Mouse (Mus musculus) heart, postnatal 0 days (tissue): Measurements from ENCODE around the gene Rundc3a. TPM values are rescaled to one million over a fixed set of nuclear protein-coding genes. Genes with fewer than 3 reads are reported as not detected.
A peak's percentile ranks its signal among the peaks of the same experiment; 100 is the strongest.

Experiments
- ATAC-seq: fragments of 200-750 bp; cut with Nextera tagmentation; 2 replicates; pipeline ENCODE4 v1.8.0; 2017; ENCODE audit warnings: low read depth, moderate number of reproducible peaks, moderate library complexity; ENCODE audit not compliant: insufficient read depth
- DNase-seq: peaks from one replicate; pipeline ENCODE4 v3.0.0-alpha.2; 2016; ENCODE audit warnings: low spot score
- H3K27ac ChIP-seq: fragments of 300-500 bp; sonication (generic); 2 replicates; pipeline ENCODE4 v1.5.1; 2014; ENCODE audit warnings: low read depth, mild to moderate bottlenecking
- H3K27me3 ChIP-seq: fragments of 300-500 bp; sonication (generic); 2 replicates; pipeline ENCODE4 v1.6.1; 2014; ENCODE audit warnings: low read length, mixed read lengths; ENCODE audit not compliant: control insufficient read depth, insufficient read depth
- H3K36me3 ChIP-seq: fragments of 300-500 bp; sonication (generic); replicated peaks from 2 replicates; pipeline ENCODE4 v1.6.1; 2014; ENCODE audit warnings: low read length, mixed read lengths; ENCODE audit not compliant: control insufficient read depth, insufficient read depth
- H3K4me1 ChIP-seq: fragments of 300-500 bp; sonication (generic); 2 replicates; pipeline ENCODE4 v1.6.1; 2014; ENCODE audit warnings: antibody characterized with exemption; ENCODE audit not compliant: control insufficient read depth, insufficient read depth
- H3K4me2 ChIP-seq: fragments of 300-500 bp; sonication (generic); 2 replicates; pipeline ENCODE4 v1.6.1; 2014; ENCODE audit warnings: low read depth, mild to moderate bottlenecking, low read length, moderate library complexity
- H3K4me3 ChIP-seq: fragments of 300-500 bp; sonication (generic); 2 replicates; pipeline ENCODE4 v1.5.1; 2014; ENCODE audit warnings: low read depth, low read length
- H3K9ac ChIP-seq: fragments of 300-500 bp; sonication (generic); replicated peaks from 2 replicates; pipeline ENCODE4 v1.6.1; 2014; ENCODE audit warnings: low read depth, low read length, mixed read lengths
- H3K9me3 ChIP-seq: fragments of 300-500 bp; sonication (generic); replicated peaks from 2 replicates; pipeline ENCODE4 v1.6.1; 2016; ENCODE audit warnings: low read length; ENCODE audit not compliant: control insufficient read depth
- CTCF ChIP-seq: IDR thresholded peaks from 2 replicates; pipeline ENCODE4 v1.5.1; 2016; ENCODE audit warnings: antibody characterized with exemption, control low read depth, low read depth
- EP300 ChIP-seq: IDR thresholded peaks from 2 replicates; pipeline ENCODE4 v1.6.1; 2016; ENCODE audit warnings: antibody characterized with exemption, low read depth
- WGBS: fragments of 180-500 bp; shearing (Covaris S2); extraction: QIAGEN DNeasy Blood & Tissue Kit; methylation state at CpG from one replicate; pipeline ENCODE4 v1.1.7; 2014; 5-methylcytosine and 5-hydroxymethylcytosine counted together
- polyA plus RNA-seq: library from polyadenylated mRNA; unstranded; fragments of >200 nt; fragmentation: Nextera tagmentation; extraction: Ambion mirVana; gene quantifications from 2 replicates; pipeline ENCODE4 v1.2.1, GENCODE M21; 2015
- total RNA-seq: library from RNA; depleted of rRNA; stranded (reverse); fragments of >200 nt; gene quantifications from 2 replicates; pipeline ENCODE4 v1.2.3, GENCODE M21; 2014; ENCODE audit warnings: low replicate concordance

Rundc3a gene
- total and polyA plus RNA-seq, 2 experiments from 2014 or later: 0.74 to 12.5 TPM

DNA sequence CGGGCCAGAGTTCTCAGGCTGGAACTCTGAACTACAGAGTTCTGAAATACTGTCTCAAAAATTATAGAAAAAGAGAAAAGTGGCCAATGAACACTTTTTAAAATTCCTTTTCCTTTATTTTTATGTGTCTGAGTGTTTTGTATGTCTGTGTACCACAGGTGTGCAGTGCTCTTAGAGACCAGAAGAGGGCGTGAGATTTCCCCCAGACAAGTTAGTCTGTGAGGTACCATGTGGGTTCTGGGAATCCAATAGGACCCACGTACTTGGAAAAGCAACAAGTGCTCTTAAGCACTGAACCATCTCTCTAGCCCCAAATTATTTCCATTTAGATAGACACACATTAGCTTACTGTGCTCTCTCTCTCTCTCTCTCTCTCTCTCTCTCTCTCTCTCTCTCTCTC, 48.2 kb downstream of the Rundc3a start:
- Histone ChIP-seq H3K4me1 (peaks cover 32% of the 10 kb centered on the region), H3K4me2 (no peak overlapping the region), H3K27me3 (no peaks in the 10 kb centered on the region), H3K27ac (no peak overlapping the region), H3K36me3 (peaks cover 23% of the 10 kb centered on the region), H3K9ac (no peak overlapping the region), H3K9me3 (no peaks in the 10 kb centered on the region), H3K4me3 (no peak overlapping the region)
- WGBS: 79% methylated on average over 3 of the region's 3 CpGs
- DNase-seq (no peak), ATAC-seq (no peak)
- TF ChIP-seq CTCF (peak; percentile 12; the same call in 1 of the 2 replicates), EP300 (no peak)

DNA sequence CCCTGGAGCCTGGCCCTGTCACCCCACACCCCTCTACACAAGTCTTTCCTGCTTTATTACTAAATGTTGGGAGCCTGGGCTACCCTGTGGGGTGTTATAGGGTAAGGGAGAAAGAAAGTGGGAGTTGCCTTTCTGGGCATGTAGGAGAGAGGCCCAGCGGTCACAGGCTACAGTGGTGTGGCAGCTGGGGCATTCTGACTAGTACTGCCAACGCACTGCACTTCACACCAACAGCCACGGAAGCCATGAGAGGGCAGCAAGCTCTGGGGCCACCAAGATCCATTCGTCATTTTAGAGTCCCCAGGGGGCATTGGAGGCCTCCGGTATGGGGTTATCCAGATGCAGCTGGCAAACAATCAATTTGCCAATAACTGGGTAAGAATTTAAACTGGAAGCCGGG, 48.9 kb downstream of the Rundc3a start:
- peak overlapping the region; percentile 40; the same call in 1 of the 2 replicates for H3K27ac ChIP-seq
- H3K4me1 ChIP-seq: peaks cover 33% of the 10 kb centered on the region
- ATAC-seq: no peak
- WGBS: 80% methylated on average over 6 of the region's 6 CpGs
- no peak overlapping the region for H3K4me3 ChIP-seq
- TF ChIP-seq CTCF (no peak), EP300 (no peak)
- H3K9me3 ChIP-seq: no peaks in the 10 kb centered on the region
- no peak for DNase-seq
- H3K9ac ChIP-seq: no peak overlapping the region
- no peak overlapping the region for H3K4me2 ChIP-seq
- peaks cover 22% of the 10 kb centered on the region for H3K36me3 ChIP-seq
- no peaks in the 10 kb centered on the region for H3K27me3 ChIP-seq

- no peak for ATAC-seq
- H3K4me2 ChIP-seq: no peak overlapping the region
- H3K9ac ChIP-seq: no peak overlapping the region; the same call in 1 of the 2 replicates
- TF ChIP-seq CTCF (no peak), EP300 (no peak)
- 0 out of 2 replicates have a peak, but pooled peaks cover 7% of the 10 kb centered on the region for H3K27me3 ChIP-seq
- peaks cover 40% of the 10 kb centered on the region for H3K4me1 ChIP-seq
- H3K9me3 ChIP-seq: no peaks in the 10 kb centered on the region
- WGBS: 33% methylated on average over 12 of the region's 12 CpGs
- no peak overlapping the region for H3K27ac ChIP-seq
- H3K4me3 ChIP-seq: no peak overlapping the region
- H3K36me3 ChIP-seq: peaks cover 22% of the 10 kb centered on the region
- DNase-seq: no peak
Measured at GRCm38 (mm10) chr11:102443740-102444139, 50.5 kb downstream of the Rundc3a start.

DNA sequence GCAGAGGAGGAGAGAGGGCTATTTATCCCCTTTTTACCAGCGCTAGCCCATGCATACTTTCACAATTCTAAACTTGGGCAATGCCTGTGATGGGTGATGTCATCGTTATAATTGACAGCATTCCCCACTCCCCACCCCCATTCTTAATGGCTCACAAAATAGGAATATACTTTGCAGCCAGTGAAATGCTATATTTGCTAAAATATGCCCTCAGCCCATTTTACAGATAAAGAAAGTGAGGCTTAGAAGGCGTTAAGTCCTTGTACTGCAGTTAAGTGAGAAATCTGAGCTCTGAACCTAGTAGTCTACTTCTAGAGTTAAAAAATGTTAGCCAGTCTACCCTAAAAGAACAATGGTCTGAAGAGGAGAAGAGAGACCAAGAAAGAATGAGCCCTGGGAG, 51.1 kb downstream of the Rundc3a start:
- DNase-seq: no peak
- H3K27me3 ChIP-seq: 0 out of 2 replicates have a peak, but pooled peaks cover 7% of the 10 kb centered on the region
- no peak overlapping the region for H3K4me3 ChIP-seq
- 59% methylated on average over 3 of the region's 3 CpGs for WGBS
- no peak overlapping the region for H3K27ac ChIP-seq
- H3K36me3 ChIP-seq: peaks cover 16% of the 10 kb centered on the region
- peaks cover 40% of the 10 kb centered on the region for H3K4me1 ChIP-seq
- no peak overlapping the region for H3K9ac ChIP-seq
- no peak for TF ChIP-seq EP300
- no peak for TF ChIP-seq CTCF
- H3K4me2 ChIP-seq: no peak overlapping the region
- no peaks in the 10 kb centered on the region for H3K9me3 ChIP-seq
- ATAC-seq: no peak

DNA sequence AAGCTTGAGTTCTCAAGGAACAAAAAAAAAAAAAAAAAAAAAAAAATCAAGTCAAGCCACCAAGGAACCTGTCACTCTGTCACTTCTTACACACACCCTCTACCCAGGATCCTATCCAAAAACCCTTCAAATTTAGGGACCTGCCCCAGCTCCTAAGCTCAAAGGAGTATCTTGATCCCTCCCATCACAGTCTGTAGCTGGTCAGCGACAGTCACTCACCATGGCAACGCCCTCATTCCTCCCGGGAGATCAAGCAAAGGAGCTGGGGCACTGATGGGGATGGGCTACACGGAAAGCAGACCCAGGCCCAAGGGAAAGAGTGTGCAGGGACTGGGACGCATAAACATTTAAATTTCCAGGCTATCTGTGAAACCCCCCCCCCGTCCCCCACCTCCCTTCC, 51.6 kb downstream of the Rundc3a start:
- Histone ChIP-seq H3K4me2 (peak overlapping the region; percentile 91; the same call in 1 of the 2 replicates), H3K4me1 (peaks cover 40% of the 10 kb centered on the region), H3K9me3 (no peaks in the 10 kb centered on the region), H3K9ac (no peak overlapping the region), H3K36me3 (peaks cover 12% of the 10 kb centered on the region), H3K27ac (no peak overlapping the region), H3K27me3 (0 out of 2 replicates have a peak, but pooled peaks cover 7% of the 10 kb centered on the region), H3K4me3 (no peak overlapping the region)
- ATAC-seq (no peak), DNase-seq (no peak)
- 15% methylated on average over 6 of the region's 6 CpGs for WGBS
- no peak for TF ChIP-seq EP300
- no peak for TF ChIP-seq CTCF

DNA sequence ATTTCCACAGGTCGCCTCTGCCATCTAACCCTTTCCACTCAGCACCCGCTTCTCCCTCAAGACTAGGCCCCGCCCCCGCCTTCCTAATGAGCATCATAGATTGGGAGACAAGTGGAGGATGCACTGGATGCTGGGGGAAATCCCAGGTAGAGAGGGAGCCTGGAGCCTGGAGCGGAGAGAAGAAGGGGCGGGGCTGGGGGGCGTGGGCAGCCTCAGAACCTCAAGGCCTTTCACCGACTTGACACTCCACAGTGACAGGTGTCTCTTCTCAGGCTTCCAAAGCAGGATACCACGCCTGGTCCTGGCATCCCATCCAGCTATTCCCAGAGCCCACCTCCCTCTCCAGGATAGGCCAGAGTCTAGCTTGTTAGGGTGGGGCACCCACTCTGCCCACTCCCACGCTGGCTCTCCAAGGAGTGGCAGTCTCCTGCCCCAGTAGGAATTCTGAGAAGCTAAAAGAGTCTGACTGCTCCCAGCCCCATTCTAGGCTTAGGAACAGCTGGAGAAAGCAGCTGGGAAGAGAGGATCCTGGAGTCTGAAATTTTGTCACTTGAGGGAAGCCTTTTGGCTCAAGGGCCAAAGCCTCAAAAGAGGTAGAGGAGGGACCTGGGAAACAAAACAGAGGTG, 52.2 kb downstream of the Rundc3a start:
- peak; percentile 59 for DNase-seq
- TF ChIP-seq EP300 (no peak), CTCF (no peak)
- H3K9me3 ChIP-seq: no peaks in the 10 kb centered on the region
- H3K9ac ChIP-seq: no peak overlapping the region
- H3K27ac ChIP-seq: peak overlapping the region; percentile 84
- H3K27me3 ChIP-seq: 0 out of 2 replicates have a peak, but pooled peaks cover 7% of the 10 kb centered on the region
- ATAC-seq: peak; percentile 21
- 23% methylated on average over 10 of the region's 10 CpGs for WGBS
- peaks cover 40% of the 10 kb centered on the region for H3K4me1 ChIP-seq
- peak overlapping the region; percentile 91 for H3K4me2 ChIP-seq
- no peak overlapping the region for H3K4me3 ChIP-seq
- peaks cover 7% of the 10 kb centered on the region; the same call in 1 of the 2 replicates for H3K36me3 ChIP-seq
